Mouse (Mus musculus) R1 (cell line): Measurements from ENCODE around the gene Alk.

ENCODE experiments used
- DNase-seq: peaks from one replicate; pipeline ENCODE4 v3.0.0-alpha.2; 2018; ENCODE audit warnings: low read depth, low spot score

Alk gene

GRCm38 (mm10) chr17:71979137-71979536 lies 625.3 kb downstream of the Alk start:
- DNase-seq, result no peak

GRCm38 (mm10) chr17:71976661-71977060 lies 627.8 kb downstream of the Alk start:
- no peak for DNase-seq

GRCm38 (mm10) chr17:71973704-71974103 lies 630.7 kb downstream of the Alk start:
- DNase-seq, result no peak

GRCm38 (mm10) chr17:71967356-71967755 lies 637.1 kb downstream of the Alk start:
- no peak for DNase-seq

- no peak for DNase-seq
Measured at GRCm38 (mm10) chr17:71965733-71966606, 638.5 kb downstream of the Alk start.

- no peak for DNase-seq
Measured at GRCm38 (mm10) chr17:71964610-71965009, 639.8 kb downstream of the Alk start.

GRCm38 (mm10) chr17:71962746-71963145 lies 641.7 kb downstream of the Alk start:
- no peak for DNase-seq

- no peak for DNase-seq
Measured at GRCm38 (mm10) chr17:71955011-71955410, 649.4 kb downstream of the Alk start.

- DNase-seq, result peak; percentile 2
Measured at GRCm38 (mm10) chr17:71954217-71954844, 650.1 kb downstream of the Alk start.

GRCm38 (mm10) chr17:71950968-71951367 lies 653.5 kb downstream of the Alk start:
- no peak for DNase-seq

GRCm38 (mm10) chr17:71948687-71949086 lies 655.7 kb downstream of the Alk start:
- DNase-seq, result no peak

GRCm38 (mm10) chr17:71947452-71947851 lies 657.0 kb downstream of the Alk start:
- no peak for DNase-seq

GRCm38 (mm10) chr17:71944020-71944419 lies 660.4 kb downstream of the Alk start:
- DNase-seq, result no peak

- no peak for DNase-seq
Measured at GRCm38 (mm10) chr17:71942052-71942451, 662.4 kb downstream of the Alk start.

GRCm38 (mm10) chr17:71941436-71941835 lies 663.0 kb downstream of the Alk start:
- no peak for DNase-seq

GRCm38 (mm10) chr17:71936681-71937080 lies 667.7 kb downstream of the Alk start:
- no peak for DNase-seq

- no peak for DNase-seq
Measured at GRCm38 (mm10) chr17:71935837-71936236, 668.6 kb downstream of the Alk start.

GRCm38 (mm10) chr17:71935336-71935735 lies 669.1 kb downstream of the Alk start:
- DNase-seq, result no peak

- no peak for DNase-seq
Measured at GRCm38 (mm10) chr17:71914941-71915340, 689.5 kb downstream of the Alk start.

GRCm38 (mm10) chr17:71914541-71914940 lies 689.9 kb downstream of the Alk start:
- DNase-seq, result no peak

- DNase-seq, result peak; percentile 54
Measured at GRCm38 (mm10) chr17:71913188-71913587, 691.2 kb downstream of the Alk start.

- peak; percentile 15 for DNase-seq
Measured at GRCm38 (mm10) chr17:71909107-71909506, 695.3 kb downstream of the Alk start.

GRCm38 (mm10) chr17:71881369-71881768 lies 723.1 kb downstream of the Alk start:
- no peak for DNase-seq
